Mouse (Mus musculus) cerebellum, adult 8-10 months (tissue): ENCODE measurements around the gene Vmn2r27.

Experiments used
- DNase-seq: peaks from one replicate; pipeline ENCODE4 v3.0.0; 2022

Vmn2r27 gene

DNA sequence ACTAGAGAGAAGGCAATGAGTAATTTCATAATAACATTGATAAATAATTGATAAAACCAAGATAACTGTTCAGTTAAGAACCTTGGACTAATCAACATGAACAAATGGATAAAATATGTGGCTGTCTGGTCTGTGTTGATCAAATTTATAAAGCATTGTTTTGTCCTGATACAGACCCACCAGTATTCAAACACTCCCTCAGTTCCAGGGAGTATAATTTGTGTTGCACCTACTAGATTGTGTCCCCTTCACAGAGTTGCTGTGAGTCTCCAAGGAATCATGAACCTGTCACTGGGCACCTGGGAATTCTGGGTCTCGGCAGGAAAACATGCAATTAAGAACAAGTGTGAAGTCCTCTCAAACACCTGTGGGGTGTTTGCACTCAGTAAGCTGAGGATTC is at the start of gene Vmn2r27:
Gene Vmn2r27, minus strand, starts transcription at position 101 of the 400 bp plus-strand sequence.
- DNase-seq = no peak

DNA sequence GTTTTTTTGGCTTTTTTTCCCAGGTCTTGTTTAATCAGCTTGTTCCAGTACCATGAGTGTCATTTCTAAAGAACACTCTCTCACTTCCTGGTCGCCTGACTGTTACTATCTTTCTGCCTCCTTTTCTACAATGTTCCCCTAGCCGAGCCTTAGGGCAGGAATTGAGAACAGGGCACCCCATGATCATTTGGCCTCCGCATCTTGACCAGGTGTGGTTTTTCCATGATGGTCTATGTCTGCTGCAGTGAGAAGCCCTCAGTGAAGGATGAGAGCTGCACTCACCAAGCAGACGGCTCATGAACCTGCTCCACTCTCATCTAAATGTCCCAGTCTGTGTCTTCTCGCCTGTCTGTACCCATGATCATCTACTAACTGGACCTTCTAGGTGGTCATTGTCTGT is 46.6 kb upstream of the Vmn2r27 start:
- no peak for DNase-seq

DNA sequence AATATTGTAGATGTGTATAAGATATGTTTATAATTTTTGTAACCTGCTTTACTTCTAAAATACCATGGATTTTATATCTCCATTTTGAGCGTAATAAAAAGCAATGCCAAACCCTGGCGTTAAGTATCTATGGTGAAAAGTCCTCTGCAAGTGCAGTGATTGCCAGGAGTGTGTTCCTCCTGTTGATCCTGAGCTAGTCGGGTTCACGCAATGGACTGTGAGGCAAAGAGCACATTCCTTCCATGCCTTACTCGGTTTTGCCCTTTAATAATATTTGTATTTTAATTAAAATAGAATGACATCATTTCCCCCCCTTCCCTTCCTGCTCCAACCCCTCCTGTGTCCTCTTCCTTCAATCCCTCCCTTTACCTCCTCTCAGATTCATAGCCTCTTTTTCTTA is 46.0 kb upstream of the Vmn2r27 start:
- DNase-seq = no peak

DNA sequence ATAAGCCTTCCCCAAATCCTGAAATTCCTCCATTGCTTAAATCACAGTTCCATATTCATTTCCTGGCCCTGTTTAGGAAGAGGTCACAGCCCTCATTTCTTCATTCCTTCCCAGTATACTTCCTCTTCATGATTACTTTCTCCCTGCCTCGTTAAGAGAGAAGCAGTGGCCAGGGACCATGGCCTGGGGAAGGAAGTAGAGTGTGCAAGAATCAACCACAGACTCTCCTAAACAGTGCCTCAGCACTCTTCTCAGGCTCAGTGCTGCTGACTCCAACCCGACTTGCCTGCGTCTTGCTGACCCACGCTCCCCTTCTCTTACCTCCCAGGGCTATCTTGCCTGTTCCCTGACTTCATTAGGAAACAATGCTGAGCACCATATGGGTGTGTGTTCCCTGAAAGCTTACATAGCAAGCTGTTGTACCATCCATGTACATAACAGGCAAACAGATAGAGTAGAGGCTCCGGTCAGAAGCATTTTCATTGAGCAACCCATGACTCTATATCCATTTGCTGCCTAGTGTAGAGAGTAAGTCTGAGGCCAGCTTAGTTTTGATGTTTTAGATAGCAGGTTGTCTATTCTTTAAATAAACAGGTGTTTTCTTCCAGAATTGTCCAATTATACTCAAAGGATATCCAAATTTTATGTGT is 41.7 kb upstream of the Vmn2r27 start:
- no peak for DNase-seq

DNA sequence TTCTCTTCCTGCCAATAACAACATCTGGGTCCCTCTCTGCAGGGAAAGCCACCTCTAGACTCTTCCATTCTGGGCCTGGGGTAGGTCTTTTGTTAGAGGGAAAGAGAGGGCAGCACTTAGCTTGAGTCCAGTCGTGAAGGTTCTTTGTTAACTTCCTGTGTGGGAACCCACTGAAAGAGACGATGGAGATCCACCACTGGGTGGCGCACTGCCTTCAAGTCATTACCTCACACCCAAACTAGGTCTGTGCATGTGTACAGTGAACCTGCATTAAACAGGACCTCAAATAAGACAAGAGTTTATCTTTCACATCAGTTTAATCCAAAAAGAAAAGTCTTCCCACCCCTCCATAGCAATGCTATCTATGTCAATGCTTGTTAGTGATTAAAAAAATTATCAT is 31.0 kb upstream of the Vmn2r27 start:
- DNase-seq = peak; percentile 37

DNA sequence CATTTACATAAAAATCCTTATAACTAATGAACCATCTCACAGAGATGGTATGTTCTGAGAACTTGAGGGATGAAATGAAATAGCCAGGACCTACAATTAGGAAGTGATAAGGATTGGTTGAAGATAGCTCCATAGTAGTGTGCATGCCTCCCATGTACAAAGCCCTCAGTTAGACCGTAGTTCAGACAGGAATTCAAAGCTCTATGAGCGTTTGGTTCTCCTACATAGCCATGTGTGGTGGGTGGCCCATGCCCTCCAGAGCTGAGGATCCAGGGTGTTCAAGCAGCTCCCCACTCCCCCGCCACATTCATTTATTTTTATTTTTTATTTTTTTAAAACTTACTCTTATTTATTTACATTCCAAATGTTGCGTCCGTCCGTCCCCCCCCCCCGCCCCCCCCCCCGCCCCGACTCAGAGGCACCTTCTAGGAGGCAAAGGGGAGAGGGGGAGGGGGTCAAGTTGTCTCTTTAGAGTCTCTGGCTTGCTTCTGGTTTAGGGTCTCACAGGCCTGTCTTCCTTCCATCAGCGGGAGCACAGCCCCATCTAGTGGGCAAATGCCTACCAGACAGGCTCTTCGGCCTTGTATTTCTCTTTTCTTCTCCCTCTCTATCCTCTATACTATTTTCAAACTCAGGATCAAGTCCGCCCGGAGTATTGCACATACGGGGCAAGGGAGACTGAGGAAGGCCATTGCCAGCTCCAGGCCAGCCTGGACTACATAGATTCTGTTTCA is 28.7 kb upstream of the Vmn2r27 start:
- DNase-seq = peak; percentile 27

DNA sequence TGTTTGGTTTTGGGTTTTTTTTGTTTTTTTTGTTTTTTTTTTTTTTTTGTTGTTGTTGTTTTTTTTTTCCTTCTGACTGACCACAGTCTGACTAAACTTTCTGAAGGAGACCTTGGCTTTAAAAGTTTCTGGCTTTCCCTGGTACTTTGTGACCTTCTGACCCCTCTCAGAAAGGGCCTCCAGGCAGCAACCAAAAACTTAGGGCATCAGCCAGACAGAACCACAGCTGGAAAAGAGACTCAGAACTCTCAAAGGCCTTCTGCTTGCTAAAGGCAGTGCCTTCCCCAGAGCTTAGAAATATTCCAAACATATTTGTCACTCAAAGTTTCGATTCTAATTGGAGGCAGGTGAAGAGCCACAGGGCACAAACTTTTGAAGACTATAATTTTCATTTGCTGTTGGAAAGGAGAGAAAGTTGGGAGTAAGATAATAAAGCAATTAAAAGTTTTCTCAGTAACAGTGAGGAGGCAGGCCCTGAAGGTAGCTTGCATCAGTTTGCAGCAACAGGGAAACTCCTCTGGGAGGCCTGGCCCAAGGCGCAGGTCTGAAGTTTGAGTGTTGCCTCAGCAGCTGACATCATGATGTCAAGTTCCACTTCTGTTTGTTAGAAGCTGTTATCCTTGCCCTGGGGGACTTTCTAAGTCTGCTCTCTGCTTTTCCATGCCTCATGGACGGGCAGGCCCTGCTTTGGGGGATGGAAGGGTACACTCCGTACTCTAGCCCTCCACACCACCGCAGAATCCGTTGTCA is 24.2 kb upstream of the Vmn2r27 start:
- DNase-seq = no peak

DNA sequence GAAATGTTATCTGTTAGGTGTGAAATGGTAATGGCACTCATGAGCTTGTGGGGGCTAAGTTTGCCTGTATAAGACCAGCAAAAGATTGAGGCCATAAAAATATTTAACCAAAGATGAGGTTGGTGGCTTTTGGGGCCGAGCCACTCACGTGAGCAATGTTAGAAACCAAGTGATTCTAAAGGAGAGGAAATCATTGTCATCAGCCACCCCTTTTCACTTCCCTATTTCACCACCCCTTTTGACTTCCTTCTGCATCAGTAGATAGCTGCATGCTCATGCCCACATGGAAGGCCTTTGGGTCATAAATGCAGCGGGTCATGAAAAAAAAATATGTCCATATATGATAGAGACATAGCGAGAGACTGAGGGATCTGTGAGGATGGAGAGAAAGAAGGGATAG is 29.5 kb downstream of the Vmn2r27 start:
- no peak for DNase-seq

DNA sequence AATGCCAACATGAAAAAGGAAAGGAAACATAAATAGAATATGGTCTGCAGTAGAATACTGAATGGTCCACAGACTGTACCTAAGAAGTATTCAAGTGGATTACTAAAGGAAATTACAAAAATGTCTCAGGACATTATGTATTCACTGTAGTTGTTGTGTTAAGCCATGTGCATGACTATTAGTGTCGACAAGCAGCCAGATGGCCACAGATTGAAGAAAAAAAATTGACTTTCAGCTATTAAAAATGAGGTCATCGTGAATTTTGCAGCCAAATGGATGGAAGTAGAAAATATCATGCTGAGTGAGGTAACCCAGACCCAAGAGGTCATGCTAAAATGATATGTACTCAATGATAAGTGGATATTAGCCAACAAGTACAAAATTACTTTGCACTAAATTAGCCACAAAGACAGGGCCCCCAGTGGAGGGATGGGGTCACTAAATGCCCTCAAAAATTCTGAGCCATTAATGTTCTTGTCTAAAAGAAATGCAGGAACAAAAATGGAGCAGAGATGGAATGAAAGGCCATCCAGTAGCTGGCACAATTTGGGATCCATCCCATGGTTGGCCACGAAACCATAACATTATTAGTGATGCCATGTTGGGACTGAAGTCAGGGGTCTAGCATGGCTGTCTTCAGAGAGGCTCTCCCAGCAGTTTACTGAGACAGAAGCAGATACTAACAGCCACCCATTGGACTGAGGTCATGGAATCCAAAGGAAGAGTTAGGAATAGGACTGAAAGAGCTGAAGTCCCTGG is 63.0 kb downstream of the Vmn2r27 start:
- peak; percentile 5 for DNase-seq

DNA sequence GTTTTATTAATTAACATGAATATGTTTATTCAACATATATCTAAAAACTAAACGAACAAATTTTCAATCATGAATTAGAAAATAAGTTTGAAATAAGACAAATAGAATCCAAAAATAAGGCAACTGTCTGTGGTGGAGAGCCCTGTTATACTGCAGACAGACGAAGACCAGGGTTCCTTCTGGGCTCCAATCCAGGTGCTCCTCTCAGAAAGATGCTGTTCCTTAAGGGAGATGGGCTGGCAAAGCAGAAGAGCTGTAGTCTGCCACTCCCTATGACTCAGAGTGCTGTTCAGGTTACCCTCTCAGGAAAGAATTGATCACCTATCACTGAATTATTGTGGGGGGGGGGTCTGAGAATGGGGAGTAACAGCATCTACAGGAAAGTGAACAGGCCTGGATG is 65.1 kb downstream of the Vmn2r27 start:
- DNase-seq = no peak

DNA sequence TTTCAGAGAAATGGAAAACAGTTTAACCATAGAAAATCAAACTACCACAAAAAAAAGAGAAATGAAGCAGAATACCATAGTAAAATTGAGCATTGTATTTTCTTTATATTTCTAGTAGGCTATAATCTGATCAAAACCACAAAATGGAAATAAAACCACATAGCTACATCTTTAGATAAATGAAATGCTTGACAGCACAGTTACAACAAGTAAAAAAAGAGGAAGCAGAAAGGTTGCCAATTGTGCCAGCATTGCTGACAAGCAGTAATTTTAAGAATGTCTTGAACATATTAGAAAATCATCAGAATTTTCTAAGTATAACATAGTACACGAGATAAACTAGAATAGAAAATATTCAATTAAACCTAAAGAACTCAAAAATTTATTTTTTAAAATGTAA is 81.8 kb downstream of the Vmn2r27 start:
- no peak for DNase-seq
